Mouse (Mus musculus): ENCODE data around the gene Rcl1. TPM values are rescaled to one million over a fixed set of nuclear protein-coding genes. Genes with fewer than 3 reads are reported as not detected.

Rcl1 gene
- total and polyA plus RNA-seq, 3 experiments = 63.4 to 126 (median 109) TPM

GRCm38 (mm10) chr19:29142307-29142706 is 41.1 kb downstream of the Rcl1 start:
- H3K9ac ChIP-seq (ENCODE audit: insufficient read depth, low read depth) = no peak overlapping the region
- no peak for DNase-seq (ENCODE audit: extremely low read depth)
- dilution Hi-C loops (cut with MboI; ENCODE audit: extremely low pct_ligation_motif_present, extremely low pct_unique_long_range_greater_than_20kb, low sequenced_read_pairs) (no loop called here), in situ Hi-C loops (cut with MboI; ENCODE audit: low pct_ligation_motif_present, low pct_unique_long_range_greater_than_20kb, low sequenced_read_pairs) (loop anchor here (10.0 kb wide), 1 partner anchor 212 kb away; no protein-coding TSS in a partner anchor)
- H3K4me3 ChIP-seq (replicated peaks in 1 of 3; ENCODE audit: low read depth in 2 of 3, low read length in 2 of 3, poor library complexity in 1 of 3) = no peak overlapping the region
- H3K4me1 ChIP-seq (ENCODE audit: control insufficient read depth in 1 of 2, insufficient read depth in 2 of 2) = no peaks in the 10 kb centered on the region
- H3K36me3 ChIP-seq (replicated peaks in 1 of 2; ENCODE audit: control insufficient read depth in 1 of 2, insufficient read depth in 1 of 2, low read length in 1 of 2) = peaks cover 48 to 98% of the 10 kb centered on the region in 2 experiments
- H3K9me3 ChIP-seq (replicated peaks; ENCODE audit: low read length) = no peaks in the 10 kb centered on the region
- TF ChIP-seq MYC (IDR thresholded peaks at IDR 0.05; ENCODE audit: low read depth, low read length) (no peak), CTCF (conservative IDR thresholded peaks at IDR 0.05 in 1 of 2, IDR thresholded peaks at IDR 0.05 in 1 of 2; ENCODE audit: low read depth in 2 of 2, low read length in 2 of 2) (no peak), POLR2AphosphoS2 (IDR thresholded peaks at IDR 0.05; ENCODE audit: low read depth, low read length) (no peak), SIN3A (IDR thresholded peaks at IDR 0.05; ENCODE audit: low read length) (no peak), ZC3H11A (IDR thresholded peaks at IDR 0.05; ENCODE audit: low read depth, low read length) (no peak), ZNF384 (IDR thresholded peaks at IDR 0.05; ENCODE audit: low read depth, low read length) (no peak), MXI1 (IDR thresholded peaks at IDR 0.05; ENCODE audit: low read depth, low read length) (no peak), UBTF (IDR thresholded peaks at IDR 0.05; ENCODE audit: low read depth, low read length) (no peak), NRF1 (IDR thresholded peaks at IDR 0.05; ENCODE audit: low read depth, low read length) (no peak), CHD1 (IDR thresholded peaks at IDR 0.05; ENCODE audit: low read depth, low read length) (no peak), MAX (IDR thresholded peaks at IDR 0.05; ENCODE audit: low read length) (no peak), ZMIZ1 (IDR thresholded peaks at IDR 0.05; ENCODE audit: low read depth, low read length) (no peak), MAFK (IDR thresholded peaks at IDR 0.05; ENCODE audit: insufficient replicate concordance, low read length) (no peak), PAX5 (IDR thresholded peaks at IDR 0.05; ENCODE audit: low read length) (no peak), USF1 (IDR thresholded peaks at IDR 0.05; ENCODE audit: low read depth, low read length) (no peak), E2F4 (IDR thresholded peaks at IDR 0.05; ENCODE audit: insufficient replicate concordance, low read depth, low read length) (no peak), ELF1 (IDR thresholded peaks at IDR 0.05; ENCODE audit: low read depth, low read length) (no peak)
- no peaks in the 10 kb centered on the region for H3K27me3 ChIP-seq (replicated peaks)
- no peak overlapping the region for H3K27ac ChIP-seq (ENCODE audit: insufficient read depth, low read depth)
- H3K4me2 ChIP-seq (ENCODE audit: insufficient read depth, low read depth, poor library complexity, severe bottlenecking) = no peak overlapping the region
- H3K79me2 ChIP-seq (replicated peaks; ENCODE audit: control insufficient read depth, extremely low read depth, insufficient read depth, poor library complexity, severe bottlenecking) = no peaks in the 10 kb centered on the region

GRCm38 (mm10) chr19:29145421-29145820 is 44.2 kb downstream of the Rcl1 start:
- Histone ChIP-seq H3K9ac (ENCODE audit: insufficient read depth, low read depth) (no peak overlapping the region), H3K79me2 (replicated peaks; ENCODE audit: control insufficient read depth, extremely low read depth, insufficient read depth, poor library complexity, severe bottlenecking) (no peaks in the 10 kb centered on the region), H3K9me3 (replicated peaks; ENCODE audit: low read length) (no peaks in the 10 kb centered on the region), H3K4me3 (replicated peaks in 1 of 3; ENCODE audit: low read depth in 2 of 3, low read length in 2 of 3, poor library complexity in 1 of 3) (no peak overlapping the region), H3K4me1 (ENCODE audit: control insufficient read depth in 1 of 2, insufficient read depth in 2 of 2) (peaks cover 0 to 5% of the 10 kb centered on the region in 2 experiments; a peak in 1 of 4 replicates), H3K27me3 (replicated peaks) (no peaks in the 10 kb centered on the region), H3K4me2 (ENCODE audit: insufficient read depth, low read depth, poor library complexity, severe bottlenecking) (no peak overlapping the region), H3K36me3 (replicated peaks in 1 of 2; ENCODE audit: control insufficient read depth in 1 of 2, insufficient read depth in 1 of 2, low read length in 1 of 2) (peaks cover 31 to 80% of the 10 kb centered on the region in 2 experiments), H3K27ac (ENCODE audit: insufficient read depth, low read depth) (no peak overlapping the region)
- TF ChIP-seq ZMIZ1 (IDR thresholded peaks at IDR 0.05; ENCODE audit: low read depth, low read length) (no peak), MXI1 (IDR thresholded peaks at IDR 0.05; ENCODE audit: low read depth, low read length) (no peak), CTCF (conservative IDR thresholded peaks at IDR 0.05 in 1 of 2, IDR thresholded peaks at IDR 0.05 in 1 of 2; ENCODE audit: low read depth in 2 of 2, low read length in 2 of 2) (no peak), CHD2 (IDR thresholded peaks at IDR 0.05; ENCODE audit: low read length) (no peak), TCF12 (IDR thresholded peaks at IDR 0.05; ENCODE audit: low read depth, low read length) (no peak), IRF4 (IDR thresholded peaks at IDR 0.05; ENCODE audit: low read depth, low read length) (no peak)
- dilution Hi-C loops (cut with MboI; ENCODE audit: extremely low pct_ligation_motif_present, extremely low pct_unique_long_range_greater_than_20kb, low sequenced_read_pairs) = no loop called here
- in situ Hi-C loops (cut with MboI; ENCODE audit: low pct_ligation_motif_present, low pct_unique_long_range_greater_than_20kb, low sequenced_read_pairs) = loop anchor here (10.0 kb wide), 1 partner anchor 209 kb away; no protein-coding TSS in a partner anchor
- no peak for DNase-seq (ENCODE audit: extremely low read depth)

Measured in CH12.LX (cell line).